Mouse (Mus musculus) right cerebral cortex, adult 18-20 months (tissue): ENCODE measurements at regions not wholly inside any gene's neighbourhood (a gene's known extent, or its start where the extent isn't known, plus 50 kb on each side); places are given as distances from the start of the nearest gene placed in this dataset.
"Not testable (repeated sequence)": the region's sequence is repeated elsewhere in the genome, so short reads cannot be mapped to it uniquely, and the experiment has no call there.

ENCODE experiments used
- DNase-seq: peaks from one replicate; pipeline ENCODE4 v3.0.0; 2022; ENCODE audit warnings: mixed read lengths

- no peak for DNase-seq
These were observed 206.2 kb downstream of the Pcsk1 start for GRCm38 (mm10) chr13:75295818-75296217.

- no peak for DNase-seq
These were observed 230.2 kb downstream of the Pcsk1 start for GRCm38 (mm10) chr13:75319780-75320179.

- DNase-seq, result no peak
These were observed 230.6 kb downstream of the Pcsk1 start for GRCm38 (mm10) chr13:75320239-75320638.

GRCm38 (mm10) chr13:75337054-75337453 is 247.4 kb downstream of the Pcsk1 start:
- DNase-seq, result no peak

- no peak for DNase-seq
These were observed 253.8 kb downstream of the Pcsk1 start for GRCm38 (mm10) chr13:75343422-75343821.

GRCm38 (mm10) chr13:75366723-75367426 is 277.2 kb downstream of the Pcsk1 start:
- DNase-seq, result no peak

GRCm38 (mm10) chr13:75368249-75368800 is 278.7 kb downstream of the Pcsk1 start:
- no peak for DNase-seq

GRCm38 (mm10) chr13:75377100-75377499 is 287.5 kb downstream of the Pcsk1 start:
- DNase-seq, result not testable (repeated sequence)

GRCm38 (mm10) chr13:75377717-75378116 is 288.1 kb downstream of the Pcsk1 start:
- no peak for DNase-seq

- DNase-seq, result no peak
These were observed 295.2 kb downstream of the Pcsk1 start for GRCm38 (mm10) chr13:75384631-75385340.

GRCm38 (mm10) chr13:75389211-75389610 is 299.6 kb downstream of the Pcsk1 start:
- no peak for DNase-seq

- no peak for DNase-seq
These were observed 300.6 kb downstream of the Pcsk1 start for GRCm38 (mm10) chr13:75390177-75390576.

- DNase-seq, result not testable (repeated sequence)
These were observed 306.7 kb upstream of the Ell2 start for GRCm38 (mm10) chr13:75399846-75400245.

GRCm38 (mm10) chr13:75420726-75421125 is 285.8 kb upstream of the Ell2 start:
- DNase-seq, result peak; percentile 11

- DNase-seq, result no peak
These were observed 279.6 kb upstream of the Ell2 start for GRCm38 (mm10) chr13:75426971-75427370.

GRCm38 (mm10) chr13:75439170-75439569 is 267.4 kb upstream of the Ell2 start:
- DNase-seq, result no peak

- no peak for DNase-seq
These were observed 266.5 kb upstream of the Ell2 start for GRCm38 (mm10) chr13:75440051-75440450.

- no peak for DNase-seq
These were observed 246.2 kb upstream of the Ell2 start for GRCm38 (mm10) chr13:75460335-75460878.

GRCm38 (mm10) chr13:75461273-75461672 is 245.3 kb upstream of the Ell2 start:
- DNase-seq, result no peak

- no peak for DNase-seq
These were observed 239.3 kb upstream of the Ell2 start for GRCm38 (mm10) chr13:75467225-75467624.

- no peak for DNase-seq
These were observed 230.5 kb upstream of the Ell2 start for GRCm38 (mm10) chr13:75475828-75476597.

GRCm38 (mm10) chr13:75483157-75483915 is 223.2 kb upstream of the Ell2 start:
- not testable (repeated sequence) for DNase-seq
